Mouse (Mus musculus) megakaryocyte-erythroid progenitor cell, adult 5-6 weeks (primary cell): ENCODE measurements around the gene Mettl21c. TPM values are rescaled to one million over a fixed set of nuclear protein-coding genes. Genes with fewer than 3 reads are reported as not detected.

Experiments
- total RNA-seq, 2 experiments: library from RNA; stranded (forward) in 1 of 2; stranded (reverse) in 1 of 2; fragments of 200-1000, 215-1000 nt in 1 of 2; fragments of >200 nt in 1 of 2; fragmentation: Nextera tagmentation in 1 of 2; gene quantifications; 2 replicates each; pipeline ENCODE4 v1.2.3; 2014 to 2017

The Mettl21c gene
- total RNA-seq, 2 experiments from 2014 or later, result 0.66 TPM; not detected in 1

Other genes starting within 250 kb of the Mettl21c start
- gene Uxs1, start 192.2 kb downstream of the Mettl21c start, total RNA-seq (2014; fragmentation: Nextera tagmentation), result 15.3 and 34.0 TPM in 2 replicates
- 20.8 and 40.2 TPM in 2 replicates for gene Uxs1, start 192.2 kb downstream of the Mettl21c start, total RNA-seq (2017)
- 73.5 and 86.8 TPM in 2 replicates for gene Tpp2, start 86.4 kb downstream of the Mettl21c start, total RNA-seq (2014; fragmentation: Nextera tagmentation)
- gene Tpp2, start 86.4 kb downstream of the Mettl21c start, total RNA-seq (2017), result 127 and 129 TPM in 2 replicates
- 0.72 and 0.82 TPM in 2 replicates for gene Gm8251, start 41.9 kb upstream of the Mettl21c start, total RNA-seq (2014; fragmentation: Nextera tagmentation)
- gene Gm8251, start 41.9 kb upstream of the Mettl21c start, total RNA-seq (2017), result 0.19 and 0.46 TPM in 2 replicates
- 76.5 and 92.0 TPM in 2 replicates for gene Tex30, start 82.4 kb upstream of the Mettl21c start, total RNA-seq (2014; fragmentation: Nextera tagmentation)
- 115 and 118 TPM in 2 replicates for gene Tex30, start 82.4 kb upstream of the Mettl21c start, total RNA-seq (2017)
- gene Kdelc1, start 98.8 kb upstream of the Mettl21c start, total RNA-seq (2014; fragmentation: Nextera tagmentation), result 21.6 and 27.2 TPM in 2 replicates
- gene Kdelc1, start 98.8 kb upstream of the Mettl21c start, total RNA-seq (2017), result 20.1 and 22.8 TPM in 2 replicates
- 5.4 and 7.1 TPM in 2 replicates for gene Bivm, start 98.9 kb upstream of the Mettl21c start, total RNA-seq (2014; fragmentation: Nextera tagmentation)
- gene Bivm, start 98.9 kb upstream of the Mettl21c start, total RNA-seq (2017), result 6.7 and 11.7 TPM in 2 replicates
- 16.9 and 19.3 TPM in 2 replicates for gene Ercc5, start 127.7 kb upstream of the Mettl21c start, total RNA-seq (2014; fragmentation: Nextera tagmentation)
- 16.0 and 18.5 TPM in 2 replicates for gene Ercc5, start 127.7 kb upstream of the Mettl21c start, total RNA-seq (2017)
- not detected in 2 replicates for gene Mettl21e, start 198.9 kb upstream of the Mettl21c start, total RNA-seq (2014; fragmentation: Nextera tagmentation)
- gene Mettl21e, start 198.9 kb upstream of the Mettl21c start, total RNA-seq (2017), result not detected in 2 replicates